Mouse (Mus musculus): ENCODE data around the gene Krt4.

DNA sequence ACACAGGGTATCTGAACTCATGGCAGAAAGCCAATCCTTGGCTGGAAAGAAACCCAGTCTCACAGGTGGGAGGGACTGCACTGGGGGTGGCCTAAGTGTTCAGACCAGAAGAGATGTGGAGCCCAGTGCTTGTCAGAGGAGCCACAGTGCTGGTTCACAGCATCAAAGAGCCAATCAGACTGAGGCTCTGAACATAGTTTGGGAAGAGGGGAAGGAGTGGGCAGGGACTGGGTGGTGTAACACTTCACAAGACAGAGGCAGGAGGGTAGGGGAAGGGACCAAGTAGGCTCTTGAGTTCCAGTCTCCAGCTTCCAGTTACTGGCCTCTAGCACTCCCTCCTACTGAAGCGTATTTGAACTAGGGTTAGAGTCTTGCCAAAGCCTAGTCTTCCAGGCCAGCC, 20.9 kb upstream of the Krt4 start:
- TF ChIP-seq POLR2A (IDR thresholded peaks at IDR 0.05; ENCODE audit: control insufficient read depth, extremely low read depth, insufficient read depth, low read length, poor library complexity) = no peak
- TF ChIP-seq CTCF (IDR thresholded peaks at IDR 0.05; ENCODE audit: borderline replicate concordance, control insufficient read depth, extremely low read depth, insufficient read depth, low read length, poor library complexity) = no peak
